Mouse (Mus musculus) heart, embryonic 12.5 days (tissue): ENCODE measurements around the gene Hoxd8. TPM values are rescaled to one million over a fixed set of nuclear protein-coding genes. Genes with fewer than 3 reads are reported as not detected.

Source experiments
- ATAC-seq: fragments of 200-750 bp; cut with Nextera tagmentation; 2 replicates; pipeline ENCODE4 v1.8.0; 2017; ENCODE audit warnings: moderate TSS enrichment, moderate library complexity; ENCODE audit not compliant: insufficient number of reproducible peaks, low FRiP score
- H3K27ac ChIP-seq: fragments of 300-500 bp; sonication (generic); 2 replicates; pipeline ENCODE4 v1.5.1; 2016; ENCODE audit warnings: mild to moderate bottlenecking, moderate library complexity; ENCODE audit not compliant: poor library complexity, severe bottlenecking
- H3K27me3 ChIP-seq: fragments of 300-500 bp; sonication (generic); replicated peaks from 2 replicates; pipeline ENCODE4 v1.6.1; 2016; ENCODE audit warnings: mild to moderate bottlenecking, moderate library complexity
- H3K36me3 ChIP-seq: fragments of 300-500 bp; sonication (generic); 2 replicates; pipeline ENCODE4 v1.6.1; 2016; ENCODE audit warnings: mild to moderate bottlenecking, moderate library complexity
- H3K4me1 ChIP-seq: fragments of 300-500 bp; sonication (generic); replicated peaks from 2 replicates; pipeline ENCODE4 v1.6.1; 2016; ENCODE audit warnings: mild to moderate bottlenecking
- H3K4me2 ChIP-seq: fragments of 300-500 bp; sonication (generic); 2 replicates; pipeline ENCODE4 v1.6.1; 2016; ENCODE audit warnings: mild to moderate bottlenecking, moderate library complexity
- H3K4me3 ChIP-seq: fragments of 300-500 bp; sonication (generic); 2 replicates; pipeline ENCODE4 v1.5.1; 2016; ENCODE audit warnings: mild to moderate bottlenecking
- H3K9ac ChIP-seq: fragments of 300-500 bp; sonication (generic); 2 replicates; pipeline ENCODE4 v1.6.1; 2016; ENCODE audit warnings: mild to moderate bottlenecking, moderate library complexity
- H3K9me3 ChIP-seq: fragments of 300-500 bp; sonication (generic); replicated peaks from 2 replicates; pipeline ENCODE4 v1.6.1; 2016; ENCODE audit warnings: mild to moderate bottlenecking, moderate library complexity
- WGBS: fragments of 180-500 bp; shearing (Covaris S2); methylation state at CpG from one replicate; pipeline ENCODE4 v1.1.7; 2016; 5-methylcytosine and 5-hydroxymethylcytosine counted together
- polyA plus RNA-seq: library from polyadenylated mRNA; unstranded; fragments of >200 nt; fragmentation: Nextera tagmentation; extraction: Ambion mirVana; gene quantifications from 2 replicates; pipeline ENCODE4 v1.2.1, GENCODE M21; 2016

The Hoxd8 gene
- polyA plus RNA-seq, 1 experiment from 2014 or later, result 0.10 TPM

DNA sequence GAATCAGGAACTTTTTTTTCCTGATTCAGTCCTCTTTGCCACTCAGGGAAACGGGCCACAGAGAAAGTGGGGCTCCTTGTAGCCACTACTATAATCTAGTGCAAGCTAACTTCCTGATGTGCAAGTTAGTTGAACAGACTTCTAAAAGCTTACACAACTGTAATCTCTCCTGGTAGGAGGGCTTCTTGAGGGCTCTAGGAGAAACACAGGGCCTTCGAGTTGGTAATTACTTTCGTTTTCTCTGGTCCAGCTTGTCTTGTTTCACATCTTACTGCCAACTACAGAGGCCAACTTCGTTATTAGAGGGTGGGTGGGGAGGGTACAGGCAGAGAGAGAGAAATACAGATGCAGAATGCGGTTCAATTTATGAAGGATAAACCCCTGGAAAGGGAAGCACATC, 32.6 kb upstream of the Hoxd8 start:
- 0 out of 2 replicates have a peak overlapping the region, but pooled peaks have one; percentile 12 for H3K4me3 ChIP-seq

DNA sequence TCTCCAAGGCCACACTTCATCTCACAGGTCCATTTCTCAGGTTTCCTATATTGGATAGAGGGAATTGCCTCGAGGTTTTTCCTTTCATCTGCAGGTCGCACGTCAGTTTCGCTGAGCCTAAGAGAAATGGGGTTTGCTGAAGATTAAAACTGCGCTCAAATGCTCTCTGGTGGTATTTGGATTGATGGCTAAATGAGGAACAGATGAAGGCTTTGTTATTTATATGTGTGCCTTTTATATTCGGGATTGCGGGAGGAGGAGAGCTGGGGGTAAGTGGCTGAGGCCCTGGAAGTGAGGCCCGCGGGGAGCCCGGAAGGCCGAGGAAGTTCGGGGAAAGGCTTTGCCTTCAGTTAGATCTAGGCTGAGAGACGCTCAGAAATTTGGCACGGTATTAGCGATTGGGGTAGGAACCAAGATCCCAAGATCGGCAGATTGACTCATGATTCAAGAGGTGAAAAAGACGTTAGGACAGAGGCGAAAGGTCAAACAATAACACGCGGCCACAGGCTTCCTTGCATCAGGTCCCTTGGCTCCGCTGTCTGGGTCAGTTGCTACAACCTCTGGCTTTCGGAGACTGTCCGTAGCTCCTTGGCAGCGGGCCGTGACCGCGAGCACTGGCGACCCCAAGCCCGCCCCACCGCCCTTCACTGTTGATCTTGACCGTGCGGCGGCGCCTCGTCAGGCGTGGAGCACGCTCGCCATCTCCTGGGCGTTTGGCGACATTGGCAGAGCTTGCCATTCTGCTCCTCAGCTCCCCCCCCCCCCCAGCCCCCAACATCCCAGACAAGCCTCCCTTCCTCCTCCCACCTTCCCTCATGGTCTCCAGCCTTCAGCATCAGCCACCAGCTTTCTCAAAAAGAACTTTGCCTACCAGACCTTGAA, 31.7 kb upstream of the Hoxd8 start:
- H3K4me3 ChIP-seq, result peak overlapping the region; percentile 47
- peaks cover 17% of the 10 kb centered on the region for H3K4me1 ChIP-seq
- ATAC-seq, result 0 out of 2 replicates have a peak, but pooled peaks have one; percentile 40
- H3K36me3 ChIP-seq, result no peaks in the 10 kb centered on the region
- H3K27ac ChIP-seq, result no peak overlapping the region
- 2% methylated on average over 40 of the region's 40 CpGs for WGBS
- H3K27me3 ChIP-seq, result peaks cover 91% of the 10 kb centered on the region
- H3K9me3 ChIP-seq, result no peaks in the 10 kb centered on the region
- no peak overlapping the region; the same call in 1 of the 2 replicates for H3K9ac ChIP-seq
- peak overlapping the region; percentile 85 for H3K4me2 ChIP-seq

More for the DNA sequence above, 32.6 kb upstream of the Hoxd8 start:
- Histone ChIP-seq H3K27ac (no peak overlapping the region), H3K4me1 (peaks cover 19% of the 10 kb centered on the region), H3K36me3 (no peaks in the 10 kb centered on the region), H3K4me2 (peak overlapping the region; percentile 85), H3K27me3 (peaks cover 93% of the 10 kb centered on the region), H3K9ac (no peak overlapping the region), H3K9me3 (no peaks in the 10 kb centered on the region)
- ATAC-seq, result no peak
- WGBS, result 4% methylated on average over 5 of the region's 5 CpGs

DNA sequence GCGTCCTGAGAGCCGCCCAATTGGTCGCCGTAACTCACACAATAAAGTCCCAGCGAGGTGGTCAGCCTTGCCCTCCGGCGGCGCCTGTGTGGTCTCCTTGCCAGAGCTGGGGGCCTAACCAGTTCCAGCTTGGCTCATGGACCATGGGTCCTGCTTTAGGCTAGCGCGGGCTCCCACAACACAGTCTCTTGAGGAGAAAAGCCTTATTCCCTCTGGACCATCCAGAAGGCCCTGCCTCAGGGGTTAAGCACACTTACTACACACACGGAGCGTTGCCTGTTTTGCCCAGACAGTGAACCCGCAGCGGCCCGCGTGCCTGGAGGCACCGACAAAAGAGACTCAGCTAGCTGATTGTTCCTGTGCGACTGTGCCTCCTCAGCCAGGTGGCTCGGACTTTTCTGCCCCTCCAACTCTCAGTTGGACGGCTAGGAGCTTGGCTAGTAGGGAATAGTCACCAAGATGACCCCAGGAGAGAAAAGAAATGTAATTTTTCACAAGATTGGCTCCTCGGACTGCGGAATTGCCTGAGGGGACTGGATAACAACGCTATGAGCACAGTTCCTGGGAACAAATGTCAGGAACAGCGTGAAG, 30.5 kb upstream of the Hoxd8 start:
- Histone ChIP-seq H3K9ac (no peak overlapping the region), H3K27ac (no peak overlapping the region), H3K9me3 (no peaks in the 10 kb centered on the region), H3K4me3 (no peak overlapping the region), H3K36me3 (no peaks in the 10 kb centered on the region), H3K4me2 (no peak overlapping the region), H3K4me1 (peaks cover 6% of the 10 kb centered on the region; the same call in 1 of the 2 replicates), H3K27me3 (peaks cover 90% of the 10 kb centered on the region)
- 2% methylated on average over 24 of the region's 24 CpGs for WGBS
- no peak for ATAC-seq

DNA sequence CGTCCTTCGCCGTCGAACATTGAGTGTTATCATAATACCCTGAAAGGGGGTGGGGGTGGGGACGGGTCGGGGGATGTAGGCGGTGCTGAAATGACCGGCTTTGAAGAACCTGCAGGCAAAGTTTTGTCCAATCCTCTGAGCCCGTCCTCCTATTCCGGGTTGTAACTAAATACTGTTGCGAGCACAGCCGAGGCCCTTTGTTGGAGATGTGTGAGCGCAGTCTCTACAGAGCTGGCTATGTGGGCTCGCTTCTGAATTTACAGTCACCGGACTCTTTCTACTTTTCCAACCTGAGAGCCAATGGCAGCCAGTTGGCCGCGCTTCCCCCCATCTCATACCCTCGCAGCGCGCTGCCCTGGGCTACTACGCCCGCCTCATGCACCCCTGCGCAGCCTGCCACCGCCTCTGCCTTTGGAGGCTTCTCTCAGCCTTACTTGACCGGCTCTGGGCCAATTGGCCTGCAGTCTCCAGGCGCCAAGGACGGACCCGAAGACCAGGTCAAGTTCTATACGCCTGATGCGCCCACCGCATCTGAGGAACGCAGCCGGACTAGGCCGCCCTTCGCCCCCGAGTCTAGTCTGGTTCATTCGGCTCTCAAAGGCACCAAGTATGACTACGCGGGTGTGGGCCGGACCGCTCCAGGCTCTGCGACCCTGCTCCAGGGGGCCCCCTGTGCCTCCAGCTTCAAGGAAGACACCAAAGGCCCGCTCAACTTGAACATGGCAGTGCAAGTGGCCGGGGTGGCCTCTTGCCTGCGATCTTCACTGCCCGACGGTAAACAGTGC, 29.3 kb upstream of the Hoxd8 start, which contains the start of gene Hoxd12:
Gene Hoxd12, plus strand, starts transcription at position 133 of the 785 bp plus-strand sequence.
- H3K9me3 ChIP-seq, result no peaks in the 10 kb centered on the region
- peaks cover 12% of the 10 kb centered on the region; the same call in 1 of the 2 replicates for H3K4me1 ChIP-seq
- no peak for ATAC-seq
- H3K27ac ChIP-seq, result no peak within 1 kb of the TSS
- H3K4me2 ChIP-seq, result no peak within 1 kb of the TSS
- peaks cover 92% of the 10 kb centered on the region for H3K27me3 ChIP-seq
- no peaks in the 10 kb centered on the region for H3K36me3 ChIP-seq
- WGBS, result 2% methylated on average over 47 of the region's 47 CpGs
- H3K9ac ChIP-seq, result no peak within 1 kb of the TSS
- H3K4me3 ChIP-seq, result no peak within 1 kb of the TSS

DNA sequence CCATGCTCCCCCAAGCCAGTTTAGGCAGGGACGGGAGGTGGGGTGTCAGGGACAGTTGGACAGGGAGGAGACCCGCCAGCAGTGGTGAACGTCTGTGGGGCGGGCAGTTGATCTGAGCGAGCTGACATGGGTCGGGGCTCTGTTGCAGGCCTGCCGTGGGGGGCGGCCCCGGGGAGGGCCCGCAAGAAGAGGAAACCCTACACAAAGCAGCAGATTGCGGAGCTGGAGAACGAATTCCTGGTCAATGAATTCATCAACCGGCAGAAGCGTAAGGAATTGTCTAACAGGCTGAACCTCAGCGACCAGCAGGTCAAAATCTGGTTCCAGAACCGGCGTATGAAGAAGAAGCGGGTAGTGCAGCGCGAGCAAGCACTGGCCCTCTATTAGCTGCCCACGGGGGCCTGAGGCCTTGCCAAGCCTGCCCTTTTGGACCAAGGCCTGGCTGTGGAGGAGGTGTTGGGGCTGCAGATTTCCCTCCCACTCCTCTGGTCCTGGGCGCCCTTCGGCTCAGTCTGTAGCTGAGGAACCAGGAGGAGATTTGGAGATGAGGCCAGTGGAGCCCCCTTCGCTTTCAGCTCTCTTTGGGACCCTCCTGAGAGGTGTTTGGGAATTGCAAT, 28.6 kb upstream of the Hoxd8 start:
- 4% methylated on average over 24 of the region's 24 CpGs for WGBS
- Histone ChIP-seq H3K9ac (no peak overlapping the region), H3K27me3 (peaks cover 94% of the 10 kb centered on the region), H3K27ac (no peak overlapping the region), H3K36me3 (no peaks in the 10 kb centered on the region), H3K4me3 (no peak overlapping the region), H3K4me2 (no peak overlapping the region), H3K9me3 (no peaks in the 10 kb centered on the region), H3K4me1 (peaks cover 12% of the 10 kb centered on the region; the same call in 1 of the 2 replicates)
- ATAC-seq, result no peak

DNA sequence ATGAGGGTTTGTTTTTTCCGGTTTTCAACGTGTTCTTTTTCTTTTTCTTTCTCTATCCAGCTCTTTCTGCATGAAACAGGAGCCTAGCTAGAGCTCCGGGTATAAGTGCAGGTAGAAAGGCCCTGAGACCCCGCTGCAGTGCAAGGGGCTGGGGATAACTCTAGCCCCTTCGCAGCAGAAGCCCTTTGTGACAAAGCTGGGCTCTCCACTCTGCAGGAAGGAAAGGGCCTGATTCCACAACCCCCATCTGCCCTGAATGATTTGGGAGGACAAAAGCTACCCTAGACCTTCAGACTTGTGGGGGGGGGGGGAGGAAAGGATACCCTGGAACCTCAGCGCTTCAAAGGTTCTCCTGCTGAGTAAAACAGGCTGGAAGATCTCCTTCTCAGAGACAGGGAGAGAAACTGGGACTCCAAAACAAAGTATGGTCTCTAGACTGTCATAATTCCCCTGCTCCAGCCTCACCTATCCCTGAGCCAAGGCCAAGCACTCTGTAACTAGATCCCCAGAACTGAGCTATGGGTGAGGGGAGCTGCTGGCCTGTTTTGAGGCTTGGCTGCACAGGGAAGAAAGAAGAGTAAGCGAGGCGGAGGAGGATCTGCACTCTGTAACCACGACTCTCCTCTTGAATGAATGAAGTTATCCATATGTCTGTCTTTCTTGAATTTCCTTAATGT, 27.9 kb upstream of the Hoxd8 start:
- WGBS, result 6% methylated on average over 9 of the region's 9 CpGs
- ATAC-seq, result no peak

DNA sequence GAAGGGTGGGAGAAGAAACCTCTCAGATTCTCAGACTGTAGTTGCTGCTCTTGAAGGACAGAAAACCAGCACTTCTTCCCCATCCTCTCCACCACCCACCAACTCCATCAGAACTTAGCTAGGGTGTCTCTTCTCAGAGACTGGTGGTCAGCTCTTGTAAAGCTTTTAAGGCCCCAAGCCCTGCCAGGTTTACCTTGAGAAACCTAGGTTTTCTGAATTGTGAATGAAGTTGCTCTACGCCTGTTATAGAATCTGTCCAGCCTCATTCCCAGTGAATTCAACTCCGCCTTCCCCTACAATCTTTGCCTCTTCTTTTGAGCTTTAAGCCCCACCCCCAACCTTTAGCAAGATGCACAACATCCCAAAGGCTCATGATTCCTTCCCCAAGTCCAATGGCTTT, 27.3 kb upstream of the Hoxd8 start:
- no peak overlapping the region for H3K27ac ChIP-seq
- no peaks in the 10 kb centered on the region for H3K36me3 ChIP-seq
- no peak overlapping the region for H3K4me2 ChIP-seq
- no peaks in the 10 kb centered on the region for H3K9me3 ChIP-seq
- ATAC-seq, result no peak
- no peak overlapping the region for H3K9ac ChIP-seq
- H3K4me1 ChIP-seq, result peaks cover 19% of the 10 kb centered on the region
- WGBS, result 17% methylated on average over 2 of the region's 2 CpGs
- H3K27me3 ChIP-seq, result peaks cover 97% of the 10 kb centered on the region
- no peak overlapping the region for H3K4me3 ChIP-seq

More for the DNA sequence above, 27.9 kb upstream of the Hoxd8 start:
- H3K9me3 ChIP-seq, result no peaks in the 10 kb centered on the region
- H3K36me3 ChIP-seq, result no peaks in the 10 kb centered on the region
- H3K4me1 ChIP-seq, result peaks cover 13% of the 10 kb centered on the region
- no peak overlapping the region for H3K27ac ChIP-seq
- no peak overlapping the region for H3K9ac ChIP-seq
- no peak overlapping the region for H3K4me3 ChIP-seq
- H3K27me3 ChIP-seq, result peaks cover 97% of the 10 kb centered on the region
- H3K4me2 ChIP-seq, result no peak overlapping the region

DNA sequence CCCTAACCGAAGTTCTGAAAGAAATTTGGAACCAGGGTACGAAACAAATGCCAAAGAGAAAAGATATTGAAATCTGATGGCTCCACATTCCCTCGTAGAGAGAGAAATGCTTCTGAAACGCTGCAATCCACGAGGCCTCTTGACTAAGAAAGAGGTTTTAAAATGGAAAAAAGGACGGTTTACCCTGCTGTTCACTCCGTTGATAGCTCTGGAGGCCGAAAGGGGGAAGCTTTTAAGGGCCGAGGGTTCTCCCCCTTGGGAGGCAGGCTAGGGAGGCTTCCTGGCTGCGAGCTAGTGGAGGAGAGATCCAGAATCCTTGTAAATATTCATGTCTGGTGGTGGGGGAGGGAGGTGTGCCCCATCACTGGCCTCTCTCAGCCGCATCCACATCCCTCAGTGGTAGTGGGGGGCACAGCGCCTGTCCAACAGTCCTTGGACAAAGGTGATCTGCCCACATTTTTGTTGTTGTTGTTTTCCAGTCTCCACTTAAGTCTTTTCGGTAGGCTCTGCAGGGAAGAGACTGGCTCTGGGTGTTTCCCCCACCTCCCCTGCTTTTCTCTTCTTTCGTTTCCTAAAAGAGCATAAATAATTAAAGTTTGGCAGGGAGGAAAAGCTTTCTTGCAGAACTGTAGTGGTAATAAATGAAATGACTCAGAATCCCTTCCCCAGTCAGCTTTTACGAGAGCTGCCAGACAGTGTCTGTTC, 25.4 kb upstream of the Hoxd8 start, which contains the start of gene Hoxd11:
Gene Hoxd11, plus strand, starts transcription at position 667 of the 705 bp plus-strand sequence.
- H3K9ac ChIP-seq, result no peak within 1 kb of the TSS
- peaks cover 22% of the 10 kb centered on the region for H3K4me1 ChIP-seq
- no peak for ATAC-seq
- no peaks in the 10 kb centered on the region for H3K9me3 ChIP-seq
- H3K27ac ChIP-seq, result no peak within 1 kb of the TSS
- H3K27me3 ChIP-seq, result peaks cover 97% of the 10 kb centered on the region
- peak within 1 kb of the TSS; percentile 9; the same call in 1 of the 2 replicates for H3K4me3 ChIP-seq
- H3K36me3 ChIP-seq, result no peaks in the 10 kb centered on the region
- under 1% methylated on average over 15 of the region's 15 CpGs for WGBS
- peak within 1 kb of the TSS; percentile 26; the same call in 1 of the 2 replicates for H3K4me2 ChIP-seq

DNA sequence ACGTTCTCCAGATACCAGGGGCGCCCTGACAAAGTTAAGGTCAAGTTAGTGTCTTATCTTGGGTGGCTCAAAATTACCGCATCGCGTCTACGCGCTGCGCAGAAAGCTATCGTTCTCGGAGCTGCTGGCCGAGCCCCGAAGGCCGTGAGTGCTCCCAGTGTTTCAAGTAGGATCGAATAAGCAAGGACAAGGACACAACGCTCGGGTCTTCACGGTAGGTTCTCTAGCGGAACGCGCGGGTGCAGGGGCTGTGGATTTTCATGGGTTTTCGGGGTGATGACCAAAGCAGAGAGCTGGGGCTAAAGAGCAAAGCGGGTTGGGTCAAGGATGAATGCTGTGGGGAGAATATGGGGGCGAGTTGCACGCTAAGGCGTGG, 24.8 kb upstream of the Hoxd8 start:
- H3K9ac ChIP-seq, result no peak overlapping the region
- no peaks in the 10 kb centered on the region for H3K9me3 ChIP-seq
- WGBS, result 1% methylated on average over 26 of the region's 26 CpGs
- peaks cover 97% of the 10 kb centered on the region for H3K27me3 ChIP-seq
- H3K4me2 ChIP-seq, result peak overlapping the region; percentile 26; the same call in 1 of the 2 replicates
- peak overlapping the region; percentile 9; the same call in 1 of the 2 replicates for H3K4me3 ChIP-seq
- no peak for ATAC-seq
- H3K27ac ChIP-seq, result no peak overlapping the region
- peaks cover 22% of the 10 kb centered on the region for H3K4me1 ChIP-seq
- no peaks in the 10 kb centered on the region for H3K36me3 ChIP-seq
